Mouse (Mus musculus) kidney, embryonic 14.5 days (tissue): ENCODE results near the gene Prkcb. TPM values are rescaled to one million over a fixed set of nuclear protein-coding genes. Genes with fewer than 3 reads are reported as not detected.

ENCODE experiments used
- ATAC-seq: fragments of 200-750 bp; cut with Nextera tagmentation; 2 replicates; pipeline ENCODE4 v1.8.0; 2017; ENCODE audit warnings: moderate number of reproducible peaks, mild to moderate bottlenecking, moderate TSS enrichment, moderate library complexity; ENCODE audit not compliant: low FRiP score, low TSS enrichment
- H3K27ac ChIP-seq: fragments of 300-500 bp; sonication (generic); 2 replicates; pipeline ENCODE4 v1.5.1; 2014; ENCODE audit warnings: low read depth, mild to moderate bottlenecking, low read length, moderate library complexity, mixed read lengths
- H3K27me3 ChIP-seq: fragments of 300-500 bp; sonication (generic); 2 replicates; pipeline ENCODE4 v1.6.1; 2014; ENCODE audit warnings: mild to moderate bottlenecking, low read length; ENCODE audit not compliant: control insufficient read depth, insufficient read depth
- H3K36me3 ChIP-seq: fragments of 300-500 bp; sonication (generic); 2 replicates; pipeline ENCODE4 v1.6.1; 2014; ENCODE audit warnings: low read length, mixed read lengths; ENCODE audit not compliant: control insufficient read depth, insufficient read depth
- H3K4me1 ChIP-seq: fragments of 300-500 bp; sonication (generic); 2 replicates; pipeline ENCODE4 v1.6.1; 2014; ENCODE audit warnings: low read length, mixed read lengths; ENCODE audit not compliant: control insufficient read depth, insufficient read depth
- H3K4me2 ChIP-seq: fragments of 300-500 bp; sonication (generic); replicated peaks from 2 replicates; pipeline ENCODE4 v1.6.1; 2014; ENCODE audit warnings: low read depth, mild to moderate bottlenecking, low read length
- H3K4me3 ChIP-seq: fragments of 300-500 bp; sonication (generic); 2 replicates; pipeline ENCODE4 v1.5.1; 2014; ENCODE audit warnings: mild to moderate bottlenecking, low read length
- H3K9ac ChIP-seq: fragments of 300-500 bp; sonication (generic); 2 replicates; pipeline ENCODE4 v1.6.1; 2014; ENCODE audit warnings: low read depth, mild to moderate bottlenecking, low read length, moderate library complexity
- H3K9me3 ChIP-seq: fragments of 300-500 bp; sonication (generic); 2 replicates; pipeline ENCODE4 v1.6.1; 2016; ENCODE audit warnings: low read length; ENCODE audit not compliant: control insufficient read depth
- WGBS: fragments of 180-500 bp; shearing (Covaris S2); extraction: QIAGEN DNeasy Blood & Tissue Kit; methylation state at CpG from one replicate; pipeline ENCODE4 v1.1.7; 2014; 5-methylcytosine and 5-hydroxymethylcytosine counted together
- polyA plus RNA-seq: library from polyadenylated mRNA; unstranded; fragments of >200 nt; fragmentation: Nextera tagmentation; extraction: Ambion mirVana; gene quantifications from 2 replicates; pipeline ENCODE4 v1.2.1, GENCODE M21; 2014

Prkcb gene
- polyA plus RNA-seq, 1 experiment from 2014 or later: 4.1 TPM

DNA sequence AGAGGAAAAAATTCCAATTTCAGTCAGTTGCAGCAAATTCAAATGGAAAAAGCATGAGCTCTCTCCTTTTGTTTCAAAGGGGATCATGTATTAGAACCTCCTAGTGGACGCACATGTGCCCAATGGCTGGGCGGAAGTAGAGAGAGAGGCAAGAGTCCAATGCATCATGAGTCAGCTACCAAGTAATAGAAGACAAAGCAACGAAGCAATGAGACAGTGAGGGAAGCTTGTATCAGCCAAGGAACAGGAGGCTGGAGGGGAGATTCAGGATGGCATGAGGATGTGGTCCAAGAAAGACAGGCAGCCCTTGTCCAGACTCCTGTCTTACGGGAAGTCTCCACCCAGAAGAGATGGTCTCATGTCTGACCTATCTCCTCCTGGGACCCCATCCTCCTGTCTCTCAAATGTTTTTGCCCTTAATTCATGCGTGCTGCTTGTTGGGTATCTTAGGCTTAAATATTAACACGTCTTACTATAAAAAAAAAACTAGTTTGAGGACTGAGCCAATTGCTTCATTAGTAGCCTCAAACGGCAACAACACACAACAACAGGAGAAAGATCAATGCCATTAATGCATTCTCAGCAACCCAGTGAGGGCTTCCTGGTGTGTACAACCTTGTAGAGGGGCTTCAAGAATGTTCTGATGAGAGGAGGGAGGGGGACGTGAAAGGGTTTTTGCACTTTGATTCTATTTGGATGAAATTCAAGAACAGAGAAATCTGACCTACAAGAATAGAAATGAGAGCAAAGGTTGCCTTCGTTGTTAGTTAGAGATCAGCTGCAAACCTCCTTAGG, 245.2 kb downstream of the Prkcb start:
- H3K27ac ChIP-seq: no peak overlapping the region
- no peaks in the 10 kb centered on the region for H3K4me1 ChIP-seq
- WGBS: 88% methylated on average over 9 of the region's 9 CpGs
- no peak overlapping the region for H3K4me3 ChIP-seq
- no peaks in the 10 kb centered on the region for H3K27me3 ChIP-seq
- H3K9ac ChIP-seq: no peak overlapping the region
- H3K36me3 ChIP-seq: no peaks in the 10 kb centered on the region
- no peak overlapping the region for H3K4me2 ChIP-seq
- no peaks in the 10 kb centered on the region for H3K9me3 ChIP-seq
- no peak for ATAC-seq

DNA sequence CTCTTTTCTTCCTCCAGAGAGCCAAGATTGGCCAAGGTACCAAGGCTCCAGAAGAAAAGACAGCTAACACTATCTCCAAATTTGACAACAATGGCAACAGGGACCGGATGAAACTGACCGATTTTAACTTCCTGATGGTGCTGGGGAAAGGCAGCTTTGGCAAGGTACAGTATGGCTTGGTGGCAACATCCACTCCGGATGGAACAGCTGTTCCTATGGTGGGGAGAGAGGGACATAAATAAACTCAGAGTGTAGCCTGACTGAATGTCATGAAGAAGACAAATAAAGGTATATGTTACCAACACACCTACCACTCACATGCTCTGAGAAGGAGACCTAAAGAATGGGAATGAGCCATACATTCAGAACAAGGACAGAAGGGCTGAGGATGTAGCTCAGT, 256.1 kb downstream of the Prkcb start:
- H3K9me3 ChIP-seq: no peaks in the 10 kb centered on the region
- no peak overlapping the region for H3K4me3 ChIP-seq
- ATAC-seq: no peak
- H3K9ac ChIP-seq: no peak overlapping the region
- H3K27ac ChIP-seq: no peak overlapping the region
- H3K4me1 ChIP-seq: no peaks in the 10 kb centered on the region
- no peak overlapping the region for H3K4me2 ChIP-seq
- 85% methylated on average over 3 of the region's 3 CpGs for WGBS
- no peaks in the 10 kb centered on the region for H3K27me3 ChIP-seq
- no peaks in the 10 kb centered on the region for H3K36me3 ChIP-seq

DNA sequence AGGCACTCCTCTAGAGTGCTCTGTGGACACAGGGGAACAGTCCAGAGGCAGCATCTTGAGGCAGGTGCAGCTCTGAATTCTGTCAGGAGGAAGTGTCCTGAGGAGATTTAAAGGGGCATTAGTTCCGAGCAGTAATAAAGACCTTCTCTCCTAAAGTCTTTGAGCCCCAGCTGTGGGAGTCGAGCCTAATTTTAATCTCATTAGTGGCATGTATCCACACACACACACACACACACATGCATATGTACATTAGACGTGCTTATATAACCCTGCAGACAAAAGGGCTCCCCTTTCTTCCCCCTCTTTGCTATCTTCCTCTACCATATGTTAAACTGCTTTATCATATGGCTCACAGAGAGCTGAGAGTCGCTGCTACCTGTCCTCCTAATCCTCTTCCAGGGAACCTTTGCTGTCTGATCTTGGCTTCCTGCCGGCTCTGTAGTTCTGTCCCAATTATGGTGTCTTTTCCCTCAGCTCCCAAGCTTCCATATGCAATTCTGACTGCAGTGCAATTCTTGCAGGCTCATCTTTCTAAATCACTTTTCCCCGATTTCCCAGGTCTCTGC, 268.1 kb downstream of the Prkcb start:
- H3K4me2 ChIP-seq: no peak overlapping the region
- H3K27me3 ChIP-seq: no peaks in the 10 kb centered on the region
- H3K4me1 ChIP-seq: no peaks in the 10 kb centered on the region
- no peaks in the 10 kb centered on the region for H3K9me3 ChIP-seq
- no peak overlapping the region for H3K4me3 ChIP-seq
- no peaks in the 10 kb centered on the region for H3K36me3 ChIP-seq
- H3K9ac ChIP-seq: no peak overlapping the region
- no peak for ATAC-seq
- H3K27ac ChIP-seq: no peak overlapping the region
- 51% methylated on average over 6 of the region's 6 CpGs for WGBS

- Histone ChIP-seq H3K4me3 (no peak overlapping the region), H3K27ac (no peak overlapping the region), H3K27me3 (no peaks in the 10 kb centered on the region), H3K4me1 (no peaks in the 10 kb centered on the region), H3K9ac (no peak overlapping the region), H3K9me3 (no peaks in the 10 kb centered on the region), H3K36me3 (no peaks in the 10 kb centered on the region), H3K4me2 (no peak overlapping the region)
- 58% methylated on average over 7 of the region's 7 CpGs for WGBS
- ATAC-seq: no peak
Measured at GRCm38 (mm10) chr7:122558085-122558811, 269.7 kb downstream of the Prkcb start.

DNA sequence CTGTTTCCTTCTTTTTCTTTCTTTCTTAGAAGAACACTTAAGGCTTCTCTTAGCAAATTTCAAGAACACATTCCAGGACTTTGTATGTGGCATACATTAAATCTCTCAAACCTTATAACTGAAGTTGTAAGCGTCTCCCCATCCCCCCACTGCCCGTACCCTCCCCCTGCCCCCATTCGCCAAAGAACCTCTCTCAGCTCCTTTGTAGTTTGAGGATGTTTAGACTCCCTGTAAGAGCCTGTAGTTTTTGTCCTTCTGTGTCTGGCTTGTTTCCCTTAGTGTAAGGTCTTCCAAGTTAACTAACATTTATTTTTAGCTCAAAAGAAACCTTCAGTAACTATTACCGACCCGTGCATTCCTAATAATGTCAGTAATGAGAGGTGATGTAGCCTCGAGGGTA, 270.4 kb downstream of the Prkcb start:
- H3K4me3 ChIP-seq: no peak overlapping the region
- H3K9ac ChIP-seq: no peak overlapping the region
- no peaks in the 10 kb centered on the region for H3K9me3 ChIP-seq
- no peaks in the 10 kb centered on the region for H3K4me1 ChIP-seq
- H3K27me3 ChIP-seq: no peaks in the 10 kb centered on the region
- ATAC-seq: no peak
- H3K4me2 ChIP-seq: no peak overlapping the region
- H3K27ac ChIP-seq: no peak overlapping the region
- WGBS: 46% methylated on average over 6 of the region's 6 CpGs
- no peaks in the 10 kb centered on the region for H3K36me3 ChIP-seq

DNA sequence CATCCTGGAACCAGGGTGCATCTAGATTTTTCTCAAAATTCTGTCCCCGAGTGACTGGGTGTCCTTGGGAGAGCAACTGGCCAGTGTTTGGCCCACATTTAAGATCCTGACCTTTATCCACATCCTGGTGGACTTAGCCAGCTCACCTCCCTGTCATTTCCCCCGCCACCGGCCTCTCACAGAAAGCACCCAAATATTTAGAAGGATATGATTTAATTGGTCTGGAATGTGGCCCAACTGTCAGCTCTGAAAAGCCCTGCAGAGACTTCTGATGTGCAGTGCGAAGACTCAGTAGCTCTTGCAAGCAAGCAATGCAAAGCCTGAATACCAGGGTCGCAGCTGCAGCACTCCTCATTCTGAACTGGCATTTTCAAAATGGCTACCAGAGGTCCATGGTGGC, 274.0 kb downstream of the Prkcb start:
- 69% methylated on average over 5 of the region's 5 CpGs for whole genome bisulfite sequencing
- no peak overlapping the region for H3K9ac ChIP-seq

DNA sequence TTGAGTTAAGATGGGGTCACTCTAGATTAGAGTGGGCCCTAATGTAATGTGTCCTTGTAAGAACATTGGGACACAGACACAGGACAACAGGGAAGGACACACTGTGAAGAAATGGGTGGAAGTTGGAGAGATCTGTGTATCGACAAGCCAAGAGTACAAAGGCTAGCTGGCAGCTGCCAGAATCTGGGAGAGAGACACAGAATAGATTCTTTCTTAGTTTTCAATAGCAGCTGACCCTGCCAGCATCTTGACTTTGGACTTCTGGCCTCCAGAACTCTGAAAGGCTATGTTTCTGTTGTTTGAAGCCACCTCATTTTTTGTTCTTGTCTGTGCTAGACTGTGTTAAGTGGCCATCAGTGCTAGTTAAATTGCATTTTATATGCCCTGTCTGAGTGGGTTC, 276.8 kb downstream of the Prkcb start:
- Histone ChIP-seq H3K9ac (no peak overlapping the region), H3K9me3 (no peaks in the 10 kb centered on the region), H3K27me3 (no peaks in the 10 kb centered on the region), H3K36me3 (no peaks in the 10 kb centered on the region), H3K4me3 (no peak overlapping the region), H3K4me2 (no peak overlapping the region), H3K27ac (no peak overlapping the region), H3K4me1 (no peaks in the 10 kb centered on the region)
- 96% methylated on average over 1 of the region's 1 CpGs for WGBS
- ATAC-seq: no peak

More for the DNA sequence above, 274.0 kb downstream of the Prkcb start:
- ATAC-seq: no peak
- H3K27ac ChIP-seq: no peak overlapping the region
- no peaks in the 10 kb centered on the region for H3K36me3 ChIP-seq
- H3K4me3 ChIP-seq: no peak overlapping the region
- no peaks in the 10 kb centered on the region for H3K27me3 ChIP-seq
- H3K4me1 ChIP-seq: no peaks in the 10 kb centered on the region
- H3K9me3 ChIP-seq: no peaks in the 10 kb centered on the region
- no peak overlapping the region for H3K4me2 ChIP-seq

DNA sequence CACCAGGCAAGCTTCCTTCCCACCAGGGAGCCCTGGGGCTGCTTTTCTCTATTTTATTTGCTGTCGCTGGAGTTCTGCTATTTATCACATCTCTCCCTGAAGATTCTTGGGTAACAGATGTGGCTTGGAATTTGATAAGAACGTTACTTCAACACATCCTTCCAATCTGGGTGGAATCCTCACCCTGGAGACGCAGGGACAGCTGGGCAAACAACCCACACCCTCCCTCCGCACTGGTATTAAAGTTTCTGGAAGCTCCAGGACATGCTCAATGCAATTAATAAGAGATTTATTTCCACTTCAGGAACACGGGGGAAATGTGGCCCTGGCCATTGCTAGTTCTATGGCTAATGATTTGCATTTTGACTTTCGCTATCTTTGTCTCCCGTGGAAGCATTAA, 277.5 kb downstream of the Prkcb start:
- no peaks in the 10 kb centered on the region for H3K4me1 ChIP-seq
- WGBS: 49% methylated on average over 7 of the region's 7 CpGs
- no peak overlapping the region for H3K4me2 ChIP-seq
- H3K9ac ChIP-seq: no peak overlapping the region
- no peak overlapping the region for H3K27ac ChIP-seq
- ATAC-seq: no peak
- no peaks in the 10 kb centered on the region for H3K9me3 ChIP-seq
- H3K36me3 ChIP-seq: no peaks in the 10 kb centered on the region
- H3K4me3 ChIP-seq: no peak overlapping the region
- H3K27me3 ChIP-seq: no peaks in the 10 kb centered on the region

GRCm38 (mm10) chr7:122568787-122569186, 280.2 kb downstream of the Prkcb start:
- Histone ChIP-seq H3K27ac (no peak overlapping the region), H3K4me2 (no peak overlapping the region), H3K36me3 (no peaks in the 10 kb centered on the region), H3K9me3 (no peaks in the 10 kb centered on the region), H3K9ac (no peak overlapping the region), H3K4me3 (no peak overlapping the region), H3K4me1 (no peaks in the 10 kb centered on the region), H3K27me3 (no peaks in the 10 kb centered on the region)
- no peak for ATAC-seq
- WGBS: 82% methylated on average over 7 of the region's 7 CpGs
